Mouse (Mus musculus): ENCODE measurements at regions not wholly inside any gene's neighbourhood (a gene's known extent, or its start where the extent isn't known, plus 50 kb on each side); places are given as distances from the start of the nearest gene placed in this dataset.

DNA sequence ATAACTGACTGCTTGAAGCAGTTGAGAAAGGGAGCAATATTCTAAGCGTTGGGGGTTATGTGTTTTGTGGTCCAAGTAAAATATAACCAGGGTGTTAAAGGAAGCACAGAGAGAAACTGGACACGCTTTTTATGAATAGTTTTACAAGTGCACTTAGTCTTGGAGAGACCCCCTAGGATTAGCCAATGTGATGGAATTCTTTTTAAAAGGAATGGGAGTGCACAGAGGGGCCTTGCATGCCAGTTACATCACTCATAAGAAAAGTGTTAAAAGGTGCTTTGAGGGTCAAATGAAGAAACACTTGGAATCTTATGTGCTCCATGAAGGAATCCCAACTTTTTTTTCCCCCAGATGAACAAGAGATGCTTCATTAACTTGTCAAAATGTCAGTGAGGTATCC lies 394.4 kb downstream of the Bckdhb start (continued):
- TF ChIP-seq NRF1 (IDR thresholded peaks at IDR 0.05; ENCODE audit: insufficient read depth, low read depth, low read length, poor library complexity, severe bottlenecking) (no peak), ZNF384 (IDR thresholded peaks at IDR 0.05; ENCODE audit: low read depth, low read length) (no peak)

DNA sequence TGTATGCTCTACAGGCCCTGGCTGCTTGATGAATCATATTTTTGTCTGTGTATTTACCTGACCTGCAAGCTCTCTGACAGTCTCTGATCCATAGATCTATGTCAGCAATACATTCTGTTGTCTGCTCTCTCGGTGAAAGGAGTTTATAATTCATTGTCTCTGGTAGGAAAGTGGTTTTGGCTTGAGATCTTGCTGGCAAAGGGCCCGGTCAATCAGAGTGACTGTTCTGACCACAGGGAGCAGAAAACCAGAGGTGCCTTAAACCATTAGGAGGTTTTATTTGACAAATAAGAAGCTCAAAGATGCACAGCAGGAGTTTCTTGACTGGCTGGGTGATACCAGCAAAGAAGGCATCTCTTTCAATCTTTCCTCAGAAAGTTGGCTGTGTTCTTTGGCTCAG lies 398.2 kb downstream of the Bckdhb start:
- TF ChIP-seq MAFK (IDR thresholded peaks at IDR 0.05; ENCODE audit: borderline replicate concordance, low read depth, low read length) (no peak), POLR2A (IDR thresholded peaks at IDR 0.05; ENCODE audit: control insufficient read depth in 1 of 2, insufficient read depth in 1 of 2, low read depth in 1 of 2, low read length in 2 of 2, poor library complexity in 1 of 2) (no peak), NELFE (IDR thresholded peaks at IDR 0.05; ENCODE audit: low read depth, low read length) (no peak), USF2 (IDR thresholded peaks at IDR 0.05; ENCODE audit: borderline replicate concordance in 1 of 2, insufficient read depth in 1 of 2, low read depth in 1 of 2, low read length in 2 of 2) (no peak), HCFC1 (IDR thresholded peaks at IDR 0.05; ENCODE audit: low read depth, low read length) (no peak), ZNF384 (IDR thresholded peaks at IDR 0.05; ENCODE audit: low read depth, low read length) (no peak), NRF1 (IDR thresholded peaks at IDR 0.05; ENCODE audit: insufficient read depth, low read depth, low read length, poor library complexity, severe bottlenecking) (no peak)

DNA sequence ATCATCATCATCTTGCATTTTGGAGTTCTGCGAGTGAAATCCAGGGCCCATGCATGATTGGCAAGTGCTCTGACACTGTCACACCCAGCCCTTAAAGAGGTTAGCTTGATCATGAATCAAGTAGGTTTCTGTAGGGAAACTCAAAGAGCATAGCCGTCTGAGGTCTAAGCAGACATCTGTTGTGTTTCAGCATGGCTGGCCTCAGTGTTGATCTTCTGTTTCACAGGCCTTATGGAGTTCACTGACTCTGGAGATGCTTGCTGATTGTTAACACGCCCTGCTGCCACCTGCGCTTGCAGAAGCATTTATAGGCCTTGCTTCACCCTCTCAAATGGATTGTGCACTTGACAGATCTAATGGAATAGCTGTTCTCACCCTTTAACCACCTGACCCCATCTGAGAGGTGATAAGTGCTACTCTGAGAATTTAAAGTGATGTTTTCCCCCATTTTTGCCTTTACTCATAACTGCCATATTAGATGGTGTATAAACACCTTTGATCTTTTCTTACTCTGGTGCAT lies 406.2 kb downstream of the Bckdhb start:
- Histone ChIP-seq H3K79me2 (ENCODE audit: control insufficient read depth, insufficient read depth, low read length, poor library complexity) (no peaks in the 10 kb centered on the region), H3K36me3 (ENCODE audit: control insufficient read depth in 1 of 2, insufficient read depth in 2 of 2, low read length in 2 of 2) (no peaks in the 10 kb centered on the region), H3K9ac (ENCODE audit: control insufficient read depth, low read depth, low read length, poor library complexity, severe bottlenecking) (no peak overlapping the region), H3K27ac (ENCODE audit: control insufficient read depth, low read depth, low read length) (no peak overlapping the region), H3K27me3 (ENCODE audit: control insufficient read depth in 1 of 2, insufficient read depth in 2 of 2, low read length in 2 of 2) (no peaks in the 10 kb centered on the region), H3K4me1 (ENCODE audit: control insufficient read depth in 1 of 2, insufficient read depth in 2 of 2, low read length in 2 of 2) (no peaks in the 10 kb centered on the region), H3K9me3 (replicated peaks; ENCODE audit: insufficient read depth, low read length) (no peaks in the 10 kb centered on the region), H3K4me3 (ENCODE audit: control insufficient read depth in 1 of 2, insufficient read depth in 1 of 2, low read depth in 2 of 2, low read length in 2 of 2) (no peak overlapping the region)
- no peak for DNase-seq (ENCODE audit: low read depth, low spot score)
- TF ChIP-seq POLR2AphosphoS2 (IDR thresholded peaks at IDR 0.05; ENCODE audit: low read length) (no peak), USF2 (IDR thresholded peaks at IDR 0.05; ENCODE audit: borderline replicate concordance in 1 of 2, insufficient read depth in 1 of 2, low read depth in 1 of 2, low read length in 2 of 2) (no peak), TAL1 (IDR thresholded peaks at IDR 0.05; ENCODE audit: low read length) (no peak), EP300 (IDR thresholded peaks at IDR 0.05; ENCODE audit: low read depth in 1 of 2, low read length in 2 of 2) (no peak), MYB (IDR thresholded peaks at IDR 0.05; ENCODE audit: low read depth, low read length) (no peak), ELF1 (IDR thresholded peaks at IDR 0.05; ENCODE audit: low read depth, low read length) (no peak), MAFK (IDR thresholded peaks at IDR 0.05; ENCODE audit: borderline replicate concordance, low read depth, low read length) (no peak), KAT2A (conservative IDR thresholded peaks at IDR 0.05; ENCODE audit: low read depth, low read length) (no peak), SMC3 (IDR thresholded peaks at IDR 0.05; ENCODE audit: low read depth, low read length) (no peak), MAX (IDR thresholded peaks at IDR 0.05; ENCODE audit: low read length) (no peak), NRF1 (IDR thresholded peaks at IDR 0.05; ENCODE audit: insufficient read depth, low read depth, low read length, poor library complexity, severe bottlenecking) (no peak), CHD2 (IDR thresholded peaks at IDR 0.05; ENCODE audit: low read length) (no peak), MAZ (IDR thresholded peaks at IDR 0.05; ENCODE audit: low read depth, low read length) (no peak), HCFC1 (IDR thresholded peaks at IDR 0.05; ENCODE audit: low read depth, low read length) (no peak)

More for the DNA sequence above, 398.2 kb downstream of the Bckdhb start:
- Histone ChIP-seq H3K36me3 (ENCODE audit: control insufficient read depth in 1 of 2, insufficient read depth in 2 of 2, low read length in 2 of 2) (no peaks in the 10 kb centered on the region), H3K4me1 (ENCODE audit: control insufficient read depth in 1 of 2, insufficient read depth in 2 of 2, low read length in 2 of 2) (no peaks in the 10 kb centered on the region), H3K9ac (ENCODE audit: control insufficient read depth, low read depth, low read length, poor library complexity, severe bottlenecking) (no peak overlapping the region), H3K27ac (ENCODE audit: control insufficient read depth, low read depth, low read length) (no peak overlapping the region), H3K79me2 (ENCODE audit: control insufficient read depth, insufficient read depth, low read length, poor library complexity) (no peaks in the 10 kb centered on the region), H3K4me3 (ENCODE audit: control insufficient read depth in 1 of 2, insufficient read depth in 1 of 2, low read depth in 2 of 2, low read length in 2 of 2) (no peak overlapping the region), H3K27me3 (ENCODE audit: control insufficient read depth in 1 of 2, insufficient read depth in 2 of 2, low read length in 2 of 2) (no peaks in the 10 kb centered on the region), H3K9me3 (replicated peaks; ENCODE audit: insufficient read depth, low read length) (no peaks in the 10 kb centered on the region)
- no peak for DNase-seq (ENCODE audit: low read depth, low spot score)
